Mouse (Mus musculus) midbrain, embryonic 11.5 days (tissue): ENCODE measurements around the gene Supt7l. TPM values are rescaled to one million over a fixed set of nuclear protein-coding genes. Genes with fewer than 3 reads are reported as not detected.

Experiments
- ATAC-seq: fragments of 200-750 bp; cut with Nextera tagmentation; 2 replicates; pipeline ENCODE4 v1.8.0; 2017; ENCODE audit warnings: moderate TSS enrichment, moderate library complexity; ENCODE audit not compliant: low FRiP score
- DNase-seq: peaks from one replicate; pipeline ENCODE4 v3.0.0; 2015; ENCODE audit warnings: low spot score; ENCODE audit errors: missing footprints
- H3K27ac ChIP-seq: fragments of 300-500 bp; sonication (generic); 2 replicates; pipeline ENCODE4 v1.5.1; 2014; ENCODE audit warnings: low read depth, low read length
- H3K27me3 ChIP-seq: fragments of 300-500 bp; sonication (generic); 2 replicates; pipeline ENCODE4 v1.6.1; 2014; ENCODE audit warnings: mild to moderate bottlenecking, low read length, moderate library complexity, mixed read lengths; ENCODE audit not compliant: control insufficient read depth, insufficient read depth
- H3K36me3 ChIP-seq: fragments of 300-500 bp; sonication (generic); 2 replicates; pipeline ENCODE4 v1.6.1; 2014; ENCODE audit warnings: mild to moderate bottlenecking, low read length, moderate library complexity, mixed read lengths; ENCODE audit not compliant: control insufficient read depth, insufficient read depth
- H3K4me1 ChIP-seq: fragments of 300-500 bp; sonication (generic); 2 replicates; pipeline ENCODE4 v1.6.1; 2014; ENCODE audit warnings: low read length; ENCODE audit not compliant: control insufficient read depth, insufficient read depth
- H3K4me2 ChIP-seq: fragments of 300-500 bp; sonication (generic); 2 replicates; pipeline ENCODE4 v1.6.1; 2014; ENCODE audit warnings: mild to moderate bottlenecking, moderate library complexity
- H3K4me3 ChIP-seq: fragments of 300-500 bp; sonication (generic); 2 replicates; pipeline ENCODE4 v1.5.1; 2014; ENCODE audit warnings: low read depth, low read length
- H3K9ac ChIP-seq: fragments of 300-500 bp; sonication (generic); 2 replicates; pipeline ENCODE4 v1.6.1; 2014; ENCODE audit warnings: low read length
- H3K9me3 ChIP-seq: fragments of 300-500 bp; sonication (generic); 2 replicates; pipeline ENCODE4 v1.6.1; 2016; ENCODE audit warnings: low read length; ENCODE audit not compliant: control insufficient read depth
- WGBS: fragments of 180-500 bp; shearing (Covaris S2); extraction: QIAGEN DNeasy Blood & Tissue Kit; methylation state at CpG from one replicate; pipeline ENCODE4 v1.1.7; 2014; 5-methylcytosine and 5-hydroxymethylcytosine counted together
- polyA plus RNA-seq: library from polyadenylated mRNA; unstranded; fragments of >200 nt; fragmentation: Nextera tagmentation; extraction: Ambion mirVana; gene quantifications from 2 replicates; pipeline ENCODE4 v1.2.1, GENCODE M21; 2014

The Supt7l gene
- polyA plus RNA-seq, 1 experiment from 2014 or later, result 19.2 TPM

- no peak overlapping the region for H3K4me2 ChIP-seq
- ATAC-seq, result no peak
- no peaks in the 10 kb centered on the region for H3K27me3 ChIP-seq
- no peak overlapping the region for H3K27ac ChIP-seq
- H3K4me3 ChIP-seq, result no peak overlapping the region
- 86% methylated on average over 1 of the region's 1 CpGs for WGBS
- no peak overlapping the region for H3K9ac ChIP-seq
- no peaks in the 10 kb centered on the region for H3K4me1 ChIP-seq
- no peak for DNase-seq
- no peaks in the 10 kb centered on the region for H3K9me3 ChIP-seq
- H3K36me3 ChIP-seq, result peaks cover 9% of the 10 kb centered on the region
Observed at GRCm38 (mm10) chr5:31512481-31512880, 15.1 kb downstream of the Supt7l start.

- Histone ChIP-seq H3K4me3 (no peak overlapping the region), H3K27ac (no peak overlapping the region), H3K9ac (no peak overlapping the region), H3K4me1 (no peaks in the 10 kb centered on the region), H3K36me3 (peaks cover 18% of the 10 kb centered on the region), H3K27me3 (no peaks in the 10 kb centered on the region), H3K4me2 (no peak overlapping the region), H3K9me3 (no peaks in the 10 kb centered on the region)
- ATAC-seq, result no peak
- no peak for DNase-seq
- 89% methylated on average over 10 of the region's 10 CpGs for WGBS
Observed at GRCm38 (mm10) chr5:31504843-31505242, 22.8 kb downstream of the Supt7l start.

GRCm38 (mm10) chr5:31494513-31495297, 32.9 kb downstream of the Supt7l start, which contains the start of gene Gpn1:
Gpn1 (plus strand) TSS chr5:31494741.
- ATAC-seq (peak; percentile 100), DNase-seq (peak; percentile 97)
- Histone ChIP-seq H3K4me3 (peak within 1 kb of the TSS; percentile 81), H3K9ac (peak within 1 kb of the TSS; percentile 78), H3K9me3 (no peaks in the 10 kb centered on the region), H3K4me1 (peaks cover 6% of the 10 kb centered on the region), H3K27me3 (no peaks in the 10 kb centered on the region), H3K36me3 (peaks cover 11% of the 10 kb centered on the region), H3K4me2 (peak within 1 kb of the TSS; percentile 76), H3K27ac (no peak within 1 kb of the TSS)
- under 1% methylated on average over 49 of the region's 49 CpGs for WGBS

- no peaks in the 10 kb centered on the region for H3K9me3 ChIP-seq
- no peak overlapping the region for H3K9ac ChIP-seq
- no peak for ATAC-seq
- 0 out of 2 replicates have a peak, but pooled peaks cover 2% of the 10 kb centered on the region for H3K36me3 ChIP-seq
- DNase-seq, result no peak
- H3K27me3 ChIP-seq, result no peaks in the 10 kb centered on the region
- 42% methylated on average over 1 of the region's 1 CpGs for WGBS
- H3K4me1 ChIP-seq, result peaks cover 6% of the 10 kb centered on the region
- H3K4me3 ChIP-seq, result no peak overlapping the region
- no peak overlapping the region for H3K27ac ChIP-seq
- no peak overlapping the region for H3K4me2 ChIP-seq
Observed at GRCm38 (mm10) chr5:31492031-31492430, 35.6 kb downstream of the Supt7l start.

- H3K9me3 ChIP-seq, result no peaks in the 10 kb centered on the region
- H3K27ac ChIP-seq, result no peak overlapping the region
- DNase-seq, result no peak
- no peak overlapping the region for H3K4me2 ChIP-seq
- no peaks in the 10 kb centered on the region for H3K27me3 ChIP-seq
- no peak for ATAC-seq
- WGBS, result 68% methylated on average over 7 of the region's 7 CpGs
- no peaks in the 10 kb centered on the region for H3K36me3 ChIP-seq
- no peaks in the 10 kb centered on the region for H3K4me1 ChIP-seq
- no peak overlapping the region for H3K4me3 ChIP-seq
- no peak overlapping the region for H3K9ac ChIP-seq
Observed at GRCm38 (mm10) chr5:31489116-31489769, 38.4 kb downstream of the Supt7l start.

- Histone ChIP-seq H3K4me2 (no peak overlapping the region), H3K4me1 (no peaks in the 10 kb centered on the region), H3K9ac (no peak overlapping the region), H3K9me3 (no peaks in the 10 kb centered on the region), H3K4me3 (no peak overlapping the region), H3K27ac (no peak overlapping the region), H3K36me3 (no peaks in the 10 kb centered on the region), H3K27me3 (no peaks in the 10 kb centered on the region)
- ATAC-seq (no peak), DNase-seq (no peak)
- 85% methylated on average over 3 of the region's 3 CpGs for WGBS
Observed at GRCm38 (mm10) chr5:31487889-31488288, 39.7 kb downstream of the Supt7l start.

GRCm38 (mm10) chr5:31485440-31485839, 42.2 kb downstream of the Supt7l start, which contains the start of gene 4930548H24Rik:
4930548H24Rik (plus strand) TSS chr5:31485740.
- peaks cover 8% of the 10 kb centered on the region; the same call in 1 of the 2 replicates for H3K36me3 ChIP-seq
- no peak within 1 kb of the TSS for H3K9ac ChIP-seq
- 92% methylated on average over 3 of the region's 3 CpGs for WGBS
- no peak within 1 kb of the TSS for H3K4me2 ChIP-seq
- H3K27ac ChIP-seq, result no peak within 1 kb of the TSS
- no peak within 1 kb of the TSS for H3K4me3 ChIP-seq
- DNase-seq (no peak), ATAC-seq (no peak)
- no peaks in the 10 kb centered on the region for H3K4me1 ChIP-seq
- H3K9me3 ChIP-seq, result no peaks in the 10 kb centered on the region
- no peaks in the 10 kb centered on the region for H3K27me3 ChIP-seq

GRCm38 (mm10) chr5:31480536-31480935, 47.1 kb downstream of the Supt7l start:
- no peaks in the 10 kb centered on the region for H3K27me3 ChIP-seq
- no peak overlapping the region for H3K27ac ChIP-seq
- ATAC-seq (no peak), DNase-seq (no peak)
- H3K9me3 ChIP-seq, result no peaks in the 10 kb centered on the region
- peaks cover 24% of the 10 kb centered on the region; the same call in 1 of the 2 replicates for H3K36me3 ChIP-seq
- H3K4me3 ChIP-seq, result no peak overlapping the region
- 92% methylated on average over 4 of the region's 4 CpGs for WGBS
- no peaks in the 10 kb centered on the region for H3K4me1 ChIP-seq
- H3K4me2 ChIP-seq, result no peak overlapping the region
- H3K9ac ChIP-seq, result no peak overlapping the region

GRCm38 (mm10) chr5:31470334-31470733, 57.3 kb downstream of the Supt7l start:
- Histone ChIP-seq H3K27ac (no peak overlapping the region), H3K4me2 (no peak overlapping the region), H3K9me3 (no peaks in the 10 kb centered on the region), H3K9ac (no peak overlapping the region), H3K4me1 (no peaks in the 10 kb centered on the region), H3K4me3 (no peak overlapping the region), H3K36me3 (peaks cover 40% of the 10 kb centered on the region), H3K27me3 (no peaks in the 10 kb centered on the region)
- DNase-seq (peak; percentile 86), ATAC-seq (no peak)
- WGBS, result 78% methylated on average over 7 of the region's 7 CpGs
